ENCODE assay signal across 13 mouse cellular contexts in genomic region chr15:68445341-68445740, GRCm38 (mm10).
DNase-seq lines count a peak whose midpoint lies in the region; ATAC-seq lines count a peak whose summit lies in the region.
"Had no signal": no experiment of that assay in that cellular context is flagged by ENCODE, and none has a peak within 500 bp of the region (broad histone marks: within the 10 kb centered on the region; RNA-seq: fewer than 3 reads in every experiment).

No protein-coding gene starts in this region.

- WGBS in hindbrain, embryonic 15.5 days = 57% methylated on average over 7 of the region's 7 CpGs
- 77% methylated on average over 7 of the region's 7 CpGs for WGBS in hindbrain, embryonic 12.5 days

- H3K4me3 ChIP-seq in hindbrain, embryonic 15.5 days = no peak overlapping the region
- no peak overlapping the region for H3K4me3 ChIP-seq in hindbrain, embryonic 12.5 days
- H3K4me3 ChIP-seq: midbrain, embryonic 10.5 days; stomach, embryonic 15.5 days had no signal

- no peaks in the 10 kb centered on the region for H3K27me3 ChIP-seq in hindbrain, embryonic 15.5 days
- H3K27me3 ChIP-seq in hindbrain, embryonic 12.5 days = no peaks in the 10 kb centered on the region
- H3K27me3 ChIP-seq: stomach, embryonic 15.5 days had no signal

- intact Hi-C loops in heart, postnatal 36 days (cut with DNase I) = no loop called here

- H3K36me3 ChIP-seq in hindbrain, embryonic 15.5 days = no peaks in the 10 kb centered on the region
- no peaks in the 10 kb centered on the region for H3K36me3 ChIP-seq in hindbrain, embryonic 12.5 days
- H3K36me3 ChIP-seq: midbrain, embryonic 10.5 days; stomach, embryonic 15.5 days had no signal

- H3K4me2 ChIP-seq in hindbrain, embryonic 15.5 days = no peak overlapping the region
- H3K4me2 ChIP-seq in hindbrain, embryonic 12.5 days (replicated peaks) = no peak overlapping the region
- H3K4me2 ChIP-seq: stomach, embryonic 15.5 days had no signal

- peaks cover 3% of the 10 kb centered on the region; the same call in 1 of the 2 replicates for H3K4me1 ChIP-seq in hindbrain, embryonic 15.5 days (replicated peaks)
- H3K4me1 ChIP-seq in hindbrain, embryonic 12.5 days = 0 out of 2 replicates have a peak, but pooled peaks cover 2% of the 10 kb centered on the region
- H3K4me1 ChIP-seq: stomach, embryonic 15.5 days had no signal

- H3K27ac ChIP-seq in hindbrain, embryonic 15.5 days (replicated peaks) = no peak overlapping the region
- no peak overlapping the region for H3K27ac ChIP-seq in hindbrain, embryonic 12.5 days
- H3K27ac ChIP-seq: kidney, postnatal 0 days; liver, embryonic 14.5 days; midbrain, embryonic 10.5 days; stomach, embryonic 15.5 days had no signal

- ATAC-seq in hindbrain, embryonic 15.5 days (ENCODE audit: low FRiP score, low read depth) = peak; percentile 74; the same call in 1 of the 2 replicates
- no peak for ATAC-seq in hindbrain, embryonic 12.5 days (ENCODE audit: low FRiP score)
- ATAC-seq: Patski had no signal

- DNase-seq in cerebellum, postnatal 14 days = peak; percentile 76 to 83
- peak; percentile 76 to 83 for DNase-seq in layer of hippocampus, adult 8-10 months (ENCODE audit: low spot score in 2 of 2)
- peak; percentile 67 to 78 for DNase-seq in right cerebral cortex, postnatal 10 days (ENCODE audit: low spot score in 2 of 2)
- no peak for DNase-seq in heart, postnatal 36 days
- no peak for DNase-seq in embryo, embryonic 10.5 days (ENCODE audit: low spot score)
- DNase-seq in urinary bladder, adult 2 months (ENCODE audit: low spot score) = no peak

- no peak overlapping the region for H3K9ac ChIP-seq in hindbrain, embryonic 15.5 days
- no peak overlapping the region for H3K9ac ChIP-seq in hindbrain, embryonic 12.5 days
- H3K9ac ChIP-seq: liver, embryonic 14.5 days; stomach, embryonic 15.5 days had no signal

- no peaks in the 10 kb centered on the region for H3K9me3 ChIP-seq in hindbrain, embryonic 15.5 days
- no peaks in the 10 kb centered on the region for H3K9me3 ChIP-seq in hindbrain, embryonic 12.5 days (replicated peaks)
- H3K9me3 ChIP-seq: midbrain, embryonic 10.5 days; stomach, embryonic 15.5 days had no signal

Comparison
In these comparisons a context has a peak if more than half of its experiments do, and no peak if none do; other contexts are left out.
1. DNase-seq: peak in cerebellum, postnatal 14 days (2 of 2), layer of hippocampus, adult 8-10 months (2 of 2) and right cerebral cortex, postnatal 10 days (2 of 2); none in heart, postnatal 36 days (0 of 2), embryo, embryonic 10.5 days (single experiment) and urinary bladder, adult 2 months (single experiment).